12 mouse cellular contexts compared by ENCODE assay signal in the genomic region with DNA sequence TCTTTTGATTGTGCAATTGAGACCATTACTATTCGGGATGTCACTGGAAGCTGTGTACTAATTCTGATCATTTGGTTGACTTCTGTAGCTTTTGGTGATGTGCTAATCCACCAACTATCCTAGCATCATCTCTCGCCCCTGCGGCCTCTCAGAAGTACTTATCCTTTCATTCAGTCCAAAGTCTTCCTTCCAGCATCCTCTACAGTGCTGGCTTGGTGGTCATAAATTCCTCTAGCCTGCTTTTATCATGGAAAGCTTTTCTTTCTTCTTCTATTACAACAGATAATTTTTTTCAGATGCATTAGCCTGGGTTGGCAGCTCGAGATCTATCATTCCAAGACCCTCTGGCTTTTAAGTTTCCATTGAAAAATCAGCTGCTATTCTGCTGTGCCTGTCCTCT.
"Had no signal": no experiment of that assay in that cellular context is flagged by ENCODE, and none has a peak within 500 bp of the region (broad histone marks: within the 10 kb centered on the region; RNA-seq: fewer than 3 reads in every experiment).

No protein-coding gene starts in this region.

- H3K27ac ChIP-seq: limb, embryonic 15.5 days; liver, embryonic 14.5 days; midbrain, embryonic 12.5 days had no signal

- H3K27me3 ChIP-seq: limb, embryonic 15.5 days; midbrain, embryonic 12.5 days had no signal

- H3K9ac ChIP-seq: limb, embryonic 15.5 days; liver, embryonic 14.5 days; midbrain, embryonic 12.5 days had no signal

- H3K36me3 ChIP-seq: limb, embryonic 15.5 days; midbrain, embryonic 12.5 days had no signal

- H3K9me3 ChIP-seq: limb, embryonic 15.5 days; midbrain, embryonic 12.5 days had no signal

- H3K4me3 ChIP-seq: limb, embryonic 15.5 days; midbrain, embryonic 12.5 days had no signal

- H3K4me2 ChIP-seq: limb, embryonic 15.5 days; midbrain, embryonic 12.5 days had no signal

- H3K4me1 ChIP-seq: limb, embryonic 15.5 days had no signal

- DNase-seq: kidney, postnatal 10 days; left cerebral cortex, postnatal 4 days; lung, adult 18-20 months; lung, postnatal 4 days; right cerebral cortex, adult 18-20 months; right cerebral cortex, postnatal 25 days; thymus, postnatal 36 days had no signal

- ATAC-seq: lung, postnatal 0 days; midbrain, embryonic 16.5 days had no signal
